Mouse (Mus musculus) embryonic facial prominence, embryonic 11.5 days (tissue): ENCODE data around the gene Foxi2. TPM values are rescaled to one million over a fixed set of nuclear protein-coding genes. Genes with fewer than 3 reads are reported as not detected.
A peak's percentile ranks its signal among the peaks of the same experiment; 100 is the strongest.

Experiments
- ATAC-seq: fragments of 200-750 bp; cut with Nextera tagmentation; replicated peaks from 2 replicates; pipeline ENCODE4 v1.8.0; 2017; ENCODE audit warnings: low read depth; ENCODE audit not compliant: insufficient number of reproducible peaks, low FRiP score, low TSS enrichment
- DNase-seq: peaks from one replicate; pipeline ENCODE4 v3.0.0-alpha.2; 2015; ENCODE audit warnings: low spot score
- H3K27ac ChIP-seq: fragments of 300-500 bp; sonication (generic); replicated peaks from 2 replicates; pipeline ENCODE4 v1.5.1; 2014; ENCODE audit warnings: mild to moderate bottlenecking, low read depth, low read length, control low read depth
- H3K27me3 ChIP-seq: fragments of 300-500 bp; sonication (generic); 2 replicates; pipeline ENCODE4 v1.6.1; 2014; ENCODE audit warnings: mild to moderate bottlenecking, low read length, moderate library complexity, mixed read lengths; ENCODE audit not compliant: control insufficient read depth, insufficient read depth
- H3K36me3 ChIP-seq: fragments of 300-500 bp; sonication (generic); replicated peaks from 2 replicates; pipeline ENCODE4 v1.6.1; 2014; ENCODE audit warnings: low read depth, mild to moderate bottlenecking, low read length, moderate library complexity, mixed read lengths; ENCODE audit not compliant: control insufficient read depth, insufficient read depth
- H3K4me1 ChIP-seq: fragments of 300-500 bp; sonication (generic); 2 replicates; pipeline ENCODE4 v1.6.1; 2014; ENCODE audit warnings: low read length, mixed read lengths; ENCODE audit not compliant: control insufficient read depth, insufficient read depth
- H3K4me2 ChIP-seq: fragments of 300-500 bp; sonication (generic); 2 replicates; pipeline ENCODE4 v1.6.1; 2014; ENCODE audit warnings: low read depth, mild to moderate bottlenecking, control low read depth, low read length, moderate library complexity
- H3K4me3 ChIP-seq: fragments of 300-500 bp; sonication (generic); 2 replicates; pipeline ENCODE4 v1.5.1; 2014; ENCODE audit warnings: low read depth, low read length, control low read depth
- H3K9ac ChIP-seq: fragments of 300-500 bp; sonication (generic); replicated peaks from 2 replicates; pipeline ENCODE4 v1.6.1; 2014; ENCODE audit warnings: mild to moderate bottlenecking, control low read depth, low read length
- H3K9me3 ChIP-seq: fragments of 300-500 bp; sonication (generic); replicated peaks from 2 replicates; pipeline ENCODE4 v1.6.1; 2016; ENCODE audit warnings: mild to moderate bottlenecking, low read length, inconsistent platforms, mixed read lengths; ENCODE audit not compliant: control insufficient read depth
- WGBS: fragments of 180-500 bp; shearing (Covaris S2); extraction: QIAGEN DNeasy Blood & Tissue Kit; methylation state at CpG from one replicate; pipeline ENCODE4 v1.1.7; 2014; 5-methylcytosine and 5-hydroxymethylcytosine counted together
- polyA plus RNA-seq: library from polyadenylated mRNA; unstranded; fragments of >200 nt; fragmentation: Nextera tagmentation; extraction: Ambion mirVana; gene quantifications from 2 replicates; pipeline ENCODE4 v1.2.1, GENCODE M21; 2014

The Foxi2 gene
- polyA plus RNA-seq, 1 experiment from 2014 or later: 0.97 TPM

GRCm38 (mm10) chr7:135430903-135431302 is 20.8 kb downstream of the Foxi2 start:
- H3K4me2 ChIP-seq: no peak overlapping the region
- H3K4me1 ChIP-seq: no peaks in the 10 kb centered on the region
- no peak overlapping the region for H3K4me3 ChIP-seq
- no peaks in the 10 kb centered on the region for H3K27me3 ChIP-seq
- no peak for DNase-seq
- 69% methylated on average over 2 of the region's 2 CpGs for WGBS
- ATAC-seq: no peak
- no peaks in the 10 kb centered on the region for H3K36me3 ChIP-seq
- no peak overlapping the region for H3K27ac ChIP-seq
- no peak overlapping the region for H3K9ac ChIP-seq
- H3K9me3 ChIP-seq: no peaks in the 10 kb centered on the region

GRCm38 (mm10) chr7:135443903-135444302 is 33.8 kb downstream of the Foxi2 start:
- Histone ChIP-seq H3K4me1 (no peaks in the 10 kb centered on the region), H3K9ac (no peak overlapping the region), H3K27me3 (no peaks in the 10 kb centered on the region), H3K27ac (no peak overlapping the region), H3K9me3 (no peaks in the 10 kb centered on the region), H3K4me3 (no peak overlapping the region), H3K36me3 (no peaks in the 10 kb centered on the region), H3K4me2 (no peak overlapping the region)
- ATAC-seq (no peak), DNase-seq (no peak)
- 76% methylated on average over 4 of the region's 4 CpGs for WGBS

GRCm38 (mm10) chr7:135451340-135451739 is 41.2 kb downstream of the Foxi2 start:
- H3K9ac ChIP-seq: no peak overlapping the region
- no peak overlapping the region for H3K4me3 ChIP-seq
- 90% methylated on average over 3 of the region's 3 CpGs for WGBS
- H3K9me3 ChIP-seq: no peaks in the 10 kb centered on the region
- no peaks in the 10 kb centered on the region for H3K27me3 ChIP-seq
- H3K36me3 ChIP-seq: no peaks in the 10 kb centered on the region
- no peak for ATAC-seq
- no peaks in the 10 kb centered on the region for H3K4me1 ChIP-seq
- no peak overlapping the region for H3K27ac ChIP-seq
- DNase-seq: no peak
- H3K4me2 ChIP-seq: no peak overlapping the region

GRCm38 (mm10) chr7:135452366-135452765 is 42.3 kb downstream of the Foxi2 start:
- ATAC-seq (no peak), DNase-seq (no peak)
- no peaks in the 10 kb centered on the region for H3K4me1 ChIP-seq
- H3K4me2 ChIP-seq: no peak overlapping the region
- no peaks in the 10 kb centered on the region for H3K36me3 ChIP-seq
- no peak overlapping the region for H3K27ac ChIP-seq
- no peak overlapping the region for H3K9ac ChIP-seq
- no peaks in the 10 kb centered on the region for H3K27me3 ChIP-seq
- 74% methylated on average over 1 of the region's 1 CpGs for WGBS
- H3K9me3 ChIP-seq: no peaks in the 10 kb centered on the region
- H3K4me3 ChIP-seq: no peak overlapping the region

- H3K4me2 ChIP-seq: no peak overlapping the region
- 53% methylated on average over 3 of the region's 3 CpGs for WGBS
- H3K4me1 ChIP-seq: no peaks in the 10 kb centered on the region
- DNase-seq (peak; percentile 73), ATAC-seq (no peak)
- no peaks in the 10 kb centered on the region for H3K36me3 ChIP-seq
- H3K27me3 ChIP-seq: no peaks in the 10 kb centered on the region
- no peak overlapping the region for H3K27ac ChIP-seq
- no peak overlapping the region for H3K9ac ChIP-seq
- H3K4me3 ChIP-seq: no peak overlapping the region
- H3K9me3 ChIP-seq: no peaks in the 10 kb centered on the region
Measured at GRCm38 (mm10) chr7:135453690-135454089, 43.6 kb downstream of the Foxi2 start.

Other genes starting within 250 kb of the Foxi2 start
- gene Nps, start 151.6 kb upstream of the Foxi2 start, polyA plus RNA-seq: not detected in 2 replicates
- gene Clrn3, start 118.3 kb downstream of the Foxi2 start, polyA plus RNA-seq: not detected in 2 replicates
- gene Ptpre, start 127.2 kb downstream of the Foxi2 start, polyA plus RNA-seq: 1.0 and 1.2 TPM in 2 replicates